Mouse (Mus musculus): ENCODE measurements around the gene Gm28363. TPM values are rescaled to one million over a fixed set of nuclear protein-coding genes. Genes with fewer than 3 reads are reported as not detected.
"Not testable (repeated sequence)": the region's sequence is repeated elsewhere in the genome, so short reads cannot be mapped to it uniquely, and the experiment has no call there.

Gm28363 gene
- not detected for total RNA-seq (2021)
- long read RNA-seq, experiment 1: 0 reads
- long read RNA-seq, experiment 2: 0 reads

DNA sequence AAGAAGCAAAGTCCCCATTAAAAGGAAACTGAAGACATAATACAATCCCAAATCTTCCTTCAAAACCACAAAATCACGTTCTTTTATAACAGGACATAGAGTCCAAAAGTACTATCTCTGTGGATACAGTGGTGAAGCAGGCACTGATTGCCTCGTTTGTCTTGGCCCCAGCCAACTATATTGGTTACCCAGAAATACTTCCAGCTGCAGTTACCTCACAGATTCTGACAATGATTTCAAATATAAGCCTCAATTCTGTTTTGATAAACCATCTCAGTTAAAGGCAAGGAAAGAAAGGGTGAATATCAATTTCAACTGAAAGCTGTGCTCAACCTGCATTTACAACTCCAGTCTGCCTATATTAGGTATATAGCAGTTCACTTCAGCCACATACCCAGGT lies at the start of gene Gm28363:
Gene Gm28363, plus strand, starts transcription at position 301 of the 400 bp plus-strand sequence.
- DNase-seq (ENCODE audit: low spot score in 2 of 2): not testable (repeated sequence)

DNA sequence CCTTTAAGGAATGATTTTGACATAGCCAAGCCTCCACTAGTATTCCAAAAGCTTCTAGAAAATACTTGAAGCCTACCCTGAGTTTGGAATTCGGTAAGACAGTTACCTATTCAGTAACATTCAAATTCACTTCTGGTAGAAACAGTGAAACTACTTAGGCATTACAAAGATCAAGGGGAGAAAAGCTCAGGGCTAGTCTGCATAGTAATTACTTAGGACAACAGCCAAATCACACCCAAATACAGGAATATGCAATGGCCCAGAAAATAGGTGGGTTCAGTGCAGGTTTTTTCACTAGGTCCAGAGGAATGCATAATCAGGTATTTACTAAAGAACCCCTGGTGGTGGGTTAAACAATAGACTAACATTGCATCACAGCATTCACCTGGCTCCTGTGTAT lies 46.7 kb upstream of the Gm28363 start:
- not testable (repeated sequence) for DNase-seq (ENCODE audit: low spot score in 2 of 2)

Other genes with a start within 250 kb of the Gm28363 start
- not detected for gene B020011L13Rik, start 84.0 kb downstream of the Gm28363 start, total RNA-seq (2021)
- gene Gm28360, start 132.9 kb downstream of the Gm28363 start, total RNA-seq (2021): not detected
- gene Gm28168, start 230.9 kb downstream of the Gm28363 start, total RNA-seq (2021): not detected